Mouse (Mus musculus) naive thymus-derived CD4-positive, alpha-beta T cell, adult 2 months (primary cell): Measurements from ENCODE around the gene Olfr1283.
"Not testable (repeated sequence)": the region's sequence is repeated elsewhere in the genome, so short reads cannot be mapped to it uniquely, and the experiment has no call there.

ENCODE experiments used
- DNase-seq: peaks from one replicate; pipeline ENCODE4 v3.0.0-alpha.2; 2011; ENCODE audit warnings: low read depth

The Olfr1283 gene

DNA sequence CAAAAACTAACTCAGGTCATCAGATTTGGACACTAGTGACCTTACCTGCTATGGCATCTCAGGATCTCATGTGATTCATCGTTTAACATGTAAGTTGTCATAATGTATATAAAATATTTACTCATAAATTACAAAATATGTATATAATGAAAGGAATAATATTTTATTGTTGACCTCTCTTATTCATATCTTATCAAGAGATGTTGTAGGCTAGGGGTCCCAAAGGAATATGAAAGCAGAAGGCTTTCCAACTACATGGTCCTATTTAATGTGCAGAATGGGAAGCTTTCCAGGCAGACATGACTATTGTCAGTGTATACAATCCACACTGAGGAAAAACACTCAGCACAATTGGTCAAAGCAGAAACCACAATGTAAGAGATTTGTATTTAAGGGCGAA lies at the start of gene Olfr1283:
Olfr1283 (plus strand) TSS at position 301 of the 400 bp plus-strand sequence.
- DNase-seq: no peak

DNA sequence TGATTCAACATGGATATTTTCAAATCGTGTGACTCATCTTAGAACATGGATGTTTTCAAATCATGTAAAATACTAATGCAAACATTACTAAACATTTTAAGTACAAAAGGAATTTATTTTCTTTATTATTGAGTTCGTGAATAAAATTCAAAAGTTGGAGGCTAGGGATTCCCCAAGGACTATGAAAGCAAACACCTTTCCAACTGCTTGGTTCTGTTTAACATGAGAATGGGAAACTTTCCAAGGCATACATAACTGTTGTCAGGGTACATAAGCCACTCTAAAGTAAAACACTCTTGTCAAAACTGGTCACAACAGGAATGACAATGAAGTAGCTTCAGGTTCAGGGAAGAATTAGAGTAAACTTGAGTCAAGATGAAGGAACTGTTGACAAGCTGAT lies 40.4 kb upstream of the Olfr1283 start, which contains the start of gene Olfr1281:
Olfr1281 (plus strand) TSS at position 301 of the 400 bp plus-strand sequence.
- no peak for DNase-seq

DNA sequence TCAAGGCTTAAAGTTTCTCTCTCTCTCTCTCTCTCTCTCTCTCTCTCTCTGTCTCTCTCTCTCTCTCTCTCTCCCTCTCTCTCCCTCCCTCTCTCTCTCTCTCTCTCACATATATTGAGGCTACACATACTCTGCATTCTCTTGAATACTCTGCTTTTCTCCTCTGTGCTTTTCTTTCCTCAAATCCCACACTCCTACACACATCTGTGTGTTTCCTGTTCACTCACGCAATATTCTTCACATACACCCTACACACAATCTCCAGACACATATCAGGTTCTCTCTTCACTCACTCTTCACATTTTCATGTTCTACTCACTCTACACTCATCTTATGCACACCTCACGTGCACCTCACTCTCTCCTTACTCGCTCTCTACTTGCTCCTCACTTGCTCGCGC lies 32.9 kb upstream of the Olfr1283 start:
- not testable (repeated sequence) for DNase-seq

DNA sequence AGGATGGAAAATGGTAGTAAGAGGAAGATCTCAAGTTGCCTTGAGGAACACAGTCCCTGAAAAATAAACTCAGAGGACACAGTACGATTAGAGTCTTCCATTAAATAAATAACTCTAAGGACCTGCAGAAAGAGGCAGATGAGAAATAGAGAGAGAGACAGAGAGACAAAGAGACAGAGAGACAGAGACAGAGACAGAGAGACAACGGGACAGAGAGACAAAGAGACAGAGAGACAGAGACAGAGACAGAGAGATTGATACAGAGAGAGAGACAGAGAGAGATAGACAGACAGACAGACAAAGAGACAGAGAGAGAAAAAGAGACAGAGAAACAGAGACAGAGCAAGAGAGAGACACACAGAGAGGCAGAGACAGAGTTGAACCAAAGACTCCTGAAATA lies 30.6 kb upstream of the Olfr1283 start, which contains the start of gene Olfr1282:
Olfr1282 (minus strand) TSS at position 101 of the 400 bp plus-strand sequence.
- DNase-seq: no peak

DNA sequence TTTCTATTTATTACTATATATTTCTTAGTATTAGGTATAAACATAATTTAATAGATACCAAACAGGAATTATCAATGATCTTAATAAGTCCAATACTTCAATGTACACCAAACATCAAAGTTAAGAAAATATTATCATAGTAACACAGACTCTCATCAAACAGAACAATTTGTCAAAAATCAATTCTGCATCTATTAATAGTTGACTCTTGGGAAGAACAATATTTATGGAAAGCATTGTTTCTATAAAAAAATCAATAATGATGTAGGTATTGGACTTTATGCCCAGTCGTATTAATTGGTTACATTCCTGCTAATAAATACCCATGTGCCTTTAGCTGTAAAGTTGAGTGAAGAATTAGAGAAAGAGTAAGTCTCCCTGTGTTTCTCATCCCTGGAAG lies 8.6 kb downstream of the Olfr1283 start, which contains the start of gene Olfr1284:
Olfr1284 (plus strand) TSS at position 301 of the 400 bp plus-strand sequence.
- DNase-seq: no peak
